Mouse (Mus musculus): Measurements from ENCODE around the gene Clta.

DNA sequence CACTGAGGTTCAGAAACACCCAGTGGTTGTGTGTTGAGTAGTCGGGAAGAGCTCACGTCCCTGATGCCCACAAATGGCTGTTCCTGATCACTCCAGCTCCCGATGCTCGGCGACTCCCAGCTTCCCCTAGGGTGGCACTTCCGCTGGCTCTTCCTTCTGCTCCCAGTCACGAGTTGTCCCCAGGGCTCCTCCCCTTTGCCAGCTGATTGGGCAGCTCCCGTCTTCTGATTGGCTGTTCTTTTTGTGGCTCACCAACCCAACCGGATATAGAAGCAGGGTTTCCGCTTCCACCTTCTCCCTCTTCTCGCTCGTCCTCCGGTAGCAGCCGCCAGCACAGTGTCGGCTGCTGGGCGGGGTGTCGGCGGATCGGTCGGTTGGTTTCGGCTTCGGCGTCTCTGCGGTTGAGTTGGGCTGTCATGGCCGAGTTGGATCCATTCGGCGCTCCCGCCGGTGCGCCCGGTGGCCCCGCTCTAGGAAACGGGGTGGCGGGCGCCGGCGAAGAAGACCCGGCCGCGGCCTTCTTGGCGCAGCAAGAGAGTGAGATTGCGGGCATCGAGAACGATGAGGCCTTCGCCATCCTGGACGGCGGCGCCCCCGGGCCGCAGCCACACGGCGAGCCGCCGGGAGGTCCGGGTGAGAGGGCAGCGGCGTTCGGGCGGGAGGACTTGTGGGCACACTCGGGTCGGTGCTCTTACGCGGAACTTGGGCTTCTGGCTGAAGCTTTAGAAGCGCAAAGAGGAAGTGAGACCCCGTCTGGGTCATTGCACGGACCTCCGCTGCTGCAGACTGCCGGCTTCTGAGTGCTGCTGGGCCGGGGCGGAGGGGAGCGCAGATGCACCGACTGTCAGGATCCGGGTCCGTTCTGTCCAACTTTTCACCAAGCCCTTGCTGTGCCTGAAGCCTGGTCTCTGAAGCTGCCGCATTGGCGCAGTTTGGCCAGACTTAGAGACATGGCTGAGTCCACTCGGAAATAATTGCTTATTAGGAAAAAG, 8.4 kb downstream of the Clta start:
- peak; percentile 85 for TF ChIP-seq USF1 (IDR thresholded peaks at IDR 0.05; ENCODE audit: low read depth)
- no peak for TF ChIP-seq E2F4 (IDR thresholded peaks at IDR 0.05; ENCODE audit: insufficient read depth)
- peak; percentile 86 for TF ChIP-seq POLR2A (IDR thresholded peaks at IDR 0.05; ENCODE audit: insufficient read length, low read depth)
- no peak for TF ChIP-seq TCF12 (IDR thresholded peaks at IDR 0.05; ENCODE audit: insufficient read depth, poor library complexity, severe bottlenecking)
- peak; percentile 97 for TF ChIP-seq POLR2AphosphoS2 (IDR thresholded peaks at IDR 0.05; ENCODE audit: insufficient read length, low read depth)
- no peak for TF ChIP-seq TCF3 (IDR thresholded peaks at IDR 0.05; ENCODE audit: insufficient read length, low read depth)
- TF ChIP-seq MYOD1 (IDR thresholded peaks at IDR 0.05; ENCODE audit: control insufficient read depth in 1 of 3, insufficient read length in 2 of 3, low read depth in 2 of 3), result no peak
